Comparison of ENCODE assay signal across 8 mouse cellular contexts in genomic region chr3:105899394-105900147, GRCm38 (mm10). TPM values are rescaled to one million over a fixed set of nuclear protein-coding genes. Genes with fewer than 3 reads are reported as not detected.
DNase-seq lines count a peak whose midpoint lies in the region; ATAC-seq and TF ChIP-seq lines count a peak whose summit lies in the region.

No protein-coding gene starts in this region.

- H3K4me3 ChIP-seq in embryonic facial prominence, embryonic 11.5 days (ENCODE audit: low read depth, low read length), result no peak overlapping the region
- H3K4me3 ChIP-seq in heart, adult 2 months, result no peak overlapping the region
- no peak overlapping the region for H3K4me3 ChIP-seq in kidney, adult 2 months (ENCODE audit: insufficient read depth, low read depth, low read length)
- no peak overlapping the region for H3K4me3 ChIP-seq in limb, embryonic 11.5 days (ENCODE audit: low read depth, low read length)
- no peak overlapping the region for H3K4me3 ChIP-seq in midbrain, embryonic 13.5 days (replicated peaks)

- H3K4me1 ChIP-seq in embryonic facial prominence, embryonic 11.5 days (ENCODE audit: control insufficient read depth, insufficient read depth, low read length), result no peaks in the 10 kb centered on the region
- H3K4me1 ChIP-seq in heart, adult 2 months (ENCODE audit: control insufficient read depth, insufficient read depth, low read length), result peaks cover 13% of the 10 kb centered on the region
- H3K4me1 ChIP-seq in kidney, adult 2 months (ENCODE audit: control insufficient read depth, insufficient read depth, low read length), result peaks cover 4% of the 10 kb centered on the region; the same call in 1 of the 2 replicates
- H3K4me1 ChIP-seq in limb, embryonic 11.5 days (ENCODE audit: control insufficient read depth, insufficient read depth, low read length), result peaks cover 2% of the 10 kb centered on the region; the same call in 1 of the 2 replicates
- H3K4me1 ChIP-seq in midbrain, embryonic 13.5 days (replicated peaks), result no peaks in the 10 kb centered on the region

- no peaks in the 10 kb centered on the region for H3K79me2 ChIP-seq in heart, adult 2 months (replicated peaks; ENCODE audit: control insufficient read depth, insufficient read depth, low read length)

- intact Hi-C loops in heart, adult 2 months (cut with DNase I), result loop anchor here (1.0 kb wide), 2 partner anchors 174 to 225 kb away; no protein-coding TSS in a partner anchor

- H3K9me3 ChIP-seq in embryonic facial prominence, embryonic 11.5 days (replicated peaks; ENCODE audit: control insufficient read depth, low read length), result no peaks in the 10 kb centered on the region
- no peaks in the 10 kb centered on the region for H3K9me3 ChIP-seq in limb, embryonic 11.5 days (ENCODE audit: control insufficient read depth, low read length)
- H3K9me3 ChIP-seq in midbrain, embryonic 13.5 days, result no peaks in the 10 kb centered on the region

- no peak for TF ChIP-seq CTCF in heart, adult 2 months (IDR thresholded peaks at IDR 0.05)
- peak; percentile 96 for TF ChIP-seq CTCF in kidney, adult 2 months (conservative IDR thresholded peaks at IDR 0.05; ENCODE audit: insufficient read depth, insufficient read length, low read depth, low read length)

- 41% methylated on average over 8 of the region's 8 CpGs for WGBS in embryonic facial prominence, embryonic 11.5 days
- WGBS in heart, adult 2 months, result 42% methylated on average over 8 of the region's 8 CpGs
- 40% methylated on average over 8 of the region's 8 CpGs for whole genome bisulfite sequencing in kidney, adult 2 months
- 39% methylated on average over 8 of the region's 8 CpGs for WGBS in limb, embryonic 11.5 days
- WGBS in midbrain, embryonic 13.5 days, result 42% methylated on average over 8 of the region's 8 CpGs

- TF ChIP-seq POLR2A in heart, adult 2 months (IDR thresholded peaks at IDR 0.05; ENCODE audit: insufficient read depth, low read depth, low read length), result no peak
- TF ChIP-seq POLR2A in kidney, adult 2 months (IDR thresholded peaks at IDR 0.05; ENCODE audit: low read depth, low read length), result no peak

- H3K36me3 ChIP-seq in embryonic facial prominence, embryonic 11.5 days (replicated peaks; ENCODE audit: control insufficient read depth, insufficient read depth, low read depth, low read length), result no peaks in the 10 kb centered on the region
- no peaks in the 10 kb centered on the region for H3K36me3 ChIP-seq in heart, adult 2 months (ENCODE audit: control insufficient read depth, insufficient read depth, low read length)
- no peaks in the 10 kb centered on the region for H3K36me3 ChIP-seq in kidney, adult 2 months (ENCODE audit: control insufficient read depth, insufficient read depth, low read length)
- H3K36me3 ChIP-seq in limb, embryonic 11.5 days (ENCODE audit: control insufficient read depth, insufficient read depth, low read length), result no peaks in the 10 kb centered on the region
- no peaks in the 10 kb centered on the region for H3K36me3 ChIP-seq in midbrain, embryonic 13.5 days

- no peak overlapping the region for H3K27ac ChIP-seq in embryonic facial prominence, embryonic 11.5 days (replicated peaks; ENCODE audit: low read depth, low read length)
- H3K27ac ChIP-seq in heart, adult 2 months, result peak overlapping the region; percentile 6; the same call in 1 of the 2 replicates
- no peak overlapping the region for H3K27ac ChIP-seq in kidney, adult 2 months (ENCODE audit: insufficient read depth, low read depth, low read length)
- H3K27ac ChIP-seq in limb, embryonic 11.5 days (replicated peaks; ENCODE audit: low read depth, low read length), result no peak overlapping the region
- H3K27ac ChIP-seq in midbrain, embryonic 13.5 days, result no peak overlapping the region

- H3K27me3 ChIP-seq in embryonic facial prominence, embryonic 11.5 days (ENCODE audit: control insufficient read depth, insufficient read depth, low read length), result no peaks in the 10 kb centered on the region
- H3K27me3 ChIP-seq in heart, adult 2 months (ENCODE audit: control insufficient read depth, insufficient read depth, low read length), result no peaks in the 10 kb centered on the region
- no peaks in the 10 kb centered on the region for H3K27me3 ChIP-seq in kidney, adult 2 months (replicated peaks; ENCODE audit: control insufficient read depth, insufficient read depth, low read length)
- H3K27me3 ChIP-seq in limb, embryonic 11.5 days (ENCODE audit: control insufficient read depth, insufficient read depth, low read length), result no peaks in the 10 kb centered on the region
- no peaks in the 10 kb centered on the region for H3K27me3 ChIP-seq in midbrain, embryonic 13.5 days

- ATAC-seq in embryonic facial prominence, embryonic 11.5 days (replicated peaks; ENCODE audit: insufficient number of reproducible peaks, low FRiP score, low TSS enrichment, low read depth), result peak; percentile 80
- peak; percentile 58; the same call in 1 of the 2 replicates for ATAC-seq in limb, embryonic 11.5 days (ENCODE audit: insufficient number of reproducible peaks, low FRiP score, low TSS enrichment, low read depth)
- peak; percentile 86 for ATAC-seq in midbrain, embryonic 13.5 days

- TF ChIP-seq EP300 in heart, adult 2 months (IDR thresholded peaks at IDR 0.05; ENCODE audit: insufficient read depth, low read depth, low read length), result peak; percentile 88

- no peak overlapping the region for H3K4me2 ChIP-seq in embryonic facial prominence, embryonic 11.5 days (ENCODE audit: low read depth, low read length)
- H3K4me2 ChIP-seq in limb, embryonic 11.5 days (ENCODE audit: low read depth, severe bottlenecking), result no peak overlapping the region
- H3K4me2 ChIP-seq in midbrain, embryonic 13.5 days (replicated peaks), result no peak overlapping the region

- peak; percentile 93 for DNase-seq in 3T3-L1 (ENCODE audit: low read depth, low spot score)
- peak; percentile 81 for DNase-seq in adrenal gland, postnatal 25 days
- peak; percentile 86 for DNase-seq in embryonic facial prominence, embryonic 11.5 days (ENCODE audit: low spot score)
- DNase-seq in heart, adult 2 months, result peak; percentile 84 to 87
- DNase-seq in kidney, adult 2 months, result peak; percentile 89
- DNase-seq in limb, embryonic 11.5 days (ENCODE audit: low spot score), result peak; percentile 91
- peak; percentile 75 for DNase-seq in spleen, adult 12 weeks (ENCODE audit: low spot score)

- H3K9ac ChIP-seq in embryonic facial prominence, embryonic 11.5 days (replicated peaks; ENCODE audit: low read length), result no peak overlapping the region; the same call in 1 of the 2 replicates
- H3K9ac ChIP-seq in heart, adult 2 months (ENCODE audit: low read depth, low read length), result no peak overlapping the region
- no peak overlapping the region for H3K9ac ChIP-seq in limb, embryonic 11.5 days (ENCODE audit: low read length)
- no peak overlapping the region for H3K9ac ChIP-seq in midbrain, embryonic 13.5 days (replicated peaks)

RNA-seq across cellular contexts. Expression of gene Tmigd3, which starts 28.9 kb away (rescaled TPM):
- total RNA-seq in adrenal gland, postnatal 25 days (2021), result not detected in 2 replicates
- polyA plus RNA-seq in embryonic facial prominence, embryonic 11.5 days (2014; fragmentation: Nextera tagmentation; extraction: Ambion mirVana), result 0.26 TPM in 1 of 2 replicates, not detected in the other
- under 1 TPM in 1 of 2 experiments, not detected in 1; 0.31 TPM for total RNA-seq in heart, adult 2 months (2021)
- polyA plus RNA-seq in heart, adult 2 months (2012; rRNA removed), result 0.35 TPM in 1 of 2 replicates, not detected in the other
- polyA plus RNA-seq in kidney, adult 2 months (2012; rRNA removed), result 0.28 TPM in 1 of 2 replicates, not detected in the other
- polyA plus RNA-seq in limb, embryonic 11.5 days (2014; fragmentation: Nextera tagmentation; extraction: Ambion mirVana), result 0.25 TPM in 1 of 2 replicates, not detected in the other
- polyA plus RNA-seq in midbrain, embryonic 13.5 days (2015; fragmentation: Nextera tagmentation; extraction: Ambion mirVana), result not detected in 2 replicates

RNA-seq across cellular contexts. Expression of gene Adora3, which starts 28.9 kb away (rescaled TPM):
- not detected in 2 replicates for total RNA-seq in adrenal gland, postnatal 25 days (2021)
- not detected in 2 replicates for polyA plus RNA-seq in embryonic facial prominence, embryonic 11.5 days (2014; fragmentation: Nextera tagmentation; extraction: Ambion mirVana)
- not detected for total RNA-seq in heart, adult 2 months (2021)
- polyA plus RNA-seq in heart, adult 2 months (2012; rRNA removed), result 0.37 and 0.94 TPM in 2 replicates
- polyA plus RNA-seq in kidney, adult 2 months (2012; rRNA removed), result 0.19 and 0.20 TPM in 2 replicates
- 0.16 TPM in 1 of 2 replicates, not detected in the other for polyA plus RNA-seq in limb, embryonic 11.5 days (2014; fragmentation: Nextera tagmentation; extraction: Ambion mirVana)
- polyA plus RNA-seq in midbrain, embryonic 13.5 days (2015; fragmentation: Nextera tagmentation; extraction: Ambion mirVana), result 0.24 TPM in 1 of 2 replicates, not detected in the other

RNA-seq across cellular contexts. Expression of gene I830077J02Rik, which starts 32.9 kb away (rescaled TPM):
- 0.49 and 0.57 TPM in 2 replicates for total RNA-seq in adrenal gland, postnatal 25 days (2021)
- 0.39 and 0.49 TPM in 2 replicates for polyA plus RNA-seq in embryonic facial prominence, embryonic 11.5 days (2014; fragmentation: Nextera tagmentation; extraction: Ambion mirVana)
- 1 to 10 TPM in 1 of 2 experiments, under 1 TPM in 1; 0.97 to 2.3 TPM for total RNA-seq in heart, adult 2 months (2021)
- polyA plus RNA-seq in heart, adult 2 months (2012; rRNA removed), result 0.72 and 0.76 TPM in 2 replicates
- polyA plus RNA-seq in kidney, adult 2 months (2012; rRNA removed), result 0.57 and 1.4 TPM in 2 replicates
- 0.60 and 0.68 TPM in 2 replicates for polyA plus RNA-seq in limb, embryonic 11.5 days (2014; fragmentation: Nextera tagmentation; extraction: Ambion mirVana)
- polyA plus RNA-seq in midbrain, embryonic 13.5 days (2015; fragmentation: Nextera tagmentation; extraction: Ambion mirVana), result 0.39 and 0.41 TPM in 2 replicates

RNA-seq across cellular contexts. Expression of gene Wdr77, which starts 59.6 kb away (rescaled TPM):
- total RNA-seq in adrenal gland, postnatal 25 days (2021), result 63.9 and 69.2 TPM in 2 replicates
- polyA plus RNA-seq in embryonic facial prominence, embryonic 11.5 days (2014; fragmentation: Nextera tagmentation; extraction: Ambion mirVana), result 117 and 127 TPM in 2 replicates
- total RNA-seq in heart, adult 2 months (2021), result 10 to 100 TPM; 37.8 to 39.6 TPM
- 40.9 and 58.5 TPM in 2 replicates for polyA plus RNA-seq in heart, adult 2 months (2012; rRNA removed)
- polyA plus RNA-seq in kidney, adult 2 months (2012; rRNA removed), result 28.6 and 36.4 TPM in 2 replicates
- 133 and 137 TPM in 2 replicates for polyA plus RNA-seq in limb, embryonic 11.5 days (2014; fragmentation: Nextera tagmentation; extraction: Ambion mirVana)
- polyA plus RNA-seq in midbrain, embryonic 13.5 days (2015; fragmentation: Nextera tagmentation; extraction: Ambion mirVana), result 107 TPM in 2 replicates
